Mouse (Mus musculus) E14TG2a.4 (cell line): Measurements from ENCODE around the gene Mthfr.

Experiments used
- H3K27me3 ChIP-seq: 2 replicates; pipeline ENCODE4 v1.6.1; 2014; ENCODE audit warnings: low read length, control low read depth; ENCODE audit not compliant: insufficient read depth
- H3K36me3 ChIP-seq: 2 replicates; pipeline ENCODE4 v1.6.1; 2014; ENCODE audit warnings: low read length, control low read depth; ENCODE audit not compliant: insufficient read depth
- H3K4me1 ChIP-seq: replicated peaks from 2 replicates; pipeline ENCODE4 v1.6.1; 2014; ENCODE audit warnings: low read depth, low read length, control low read depth
- H3K4me3 ChIP-seq: replicated peaks from 2 replicates; pipeline ENCODE4 v1.5.1; 2014; ENCODE audit warnings: mild to moderate bottlenecking, low read length
- H3K9me3 ChIP-seq: 2 replicates; pipeline ENCODE4 v1.6.1; 2014; ENCODE audit warnings: low read length, control low read depth
- CTCF ChIP-seq: conservative IDR thresholded peaks from 2 replicates; pipeline ENCODE4 v1.5.1; 2014; ENCODE audit warnings: low read length
- NANOG ChIP-seq: IDR thresholded peaks from 2 replicates; pipeline ENCODE4 v1.6.1; 2014; ENCODE audit warnings: borderline replicate concordance, low read length, mixed read lengths
- POU5F1 ChIP-seq: IDR thresholded peaks from 2 replicates; pipeline ENCODE4 v1.6.1; 2014; ENCODE audit warnings: low read length, borderline replicate concordance

Mthfr gene

GRCm38 (mm10) chr4:148009641-148010040, 29.2 kb upstream of the Mthfr start:
- H3K27me3 ChIP-seq = no peaks in the 10 kb centered on the region
- H3K4me3 ChIP-seq = no peak overlapping the region
- peaks cover 100% of the 10 kb centered on the region for H3K36me3 ChIP-seq
- TF ChIP-seq NANOG = no peak
- TF ChIP-seq CTCF = no peak
- TF ChIP-seq POU5F1 = no peak
- H3K9me3 ChIP-seq = no peaks in the 10 kb centered on the region
- H3K4me1 ChIP-seq = peaks cover 5% of the 10 kb centered on the region; the same call in 1 of the 2 replicates

DNA sequence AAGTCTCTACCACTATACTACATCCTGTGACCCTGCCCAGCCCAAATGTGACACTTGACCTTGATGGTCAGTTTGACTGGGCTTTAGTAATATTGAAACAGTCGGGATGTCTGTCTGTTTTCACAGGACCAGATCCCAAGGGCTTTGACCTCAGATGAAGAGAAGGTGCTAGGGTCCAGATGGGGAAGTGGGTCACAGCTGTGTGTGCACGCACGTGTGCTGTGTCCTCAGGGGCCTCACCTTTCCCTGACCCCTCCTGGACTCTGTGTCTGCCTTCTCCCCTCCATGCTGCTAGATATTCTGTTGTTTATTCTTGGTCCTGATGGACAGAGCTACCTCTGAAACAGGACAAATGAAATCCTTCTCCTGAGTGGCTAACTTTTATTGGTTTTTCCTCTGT, 27.5 kb upstream of the Mthfr start:
- no peak for TF ChIP-seq POU5F1
- TF ChIP-seq CTCF = no peak
- TF ChIP-seq NANOG = no peak
- H3K4me3 ChIP-seq = no peak overlapping the region
- no peaks in the 10 kb centered on the region for H3K27me3 ChIP-seq
- H3K9me3 ChIP-seq = no peaks in the 10 kb centered on the region
- H3K4me1 ChIP-seq = peaks cover 7% of the 10 kb centered on the region; the same call in 1 of the 2 replicates
- peaks cover 100% of the 10 kb centered on the region for H3K36me3 ChIP-seq

DNA sequence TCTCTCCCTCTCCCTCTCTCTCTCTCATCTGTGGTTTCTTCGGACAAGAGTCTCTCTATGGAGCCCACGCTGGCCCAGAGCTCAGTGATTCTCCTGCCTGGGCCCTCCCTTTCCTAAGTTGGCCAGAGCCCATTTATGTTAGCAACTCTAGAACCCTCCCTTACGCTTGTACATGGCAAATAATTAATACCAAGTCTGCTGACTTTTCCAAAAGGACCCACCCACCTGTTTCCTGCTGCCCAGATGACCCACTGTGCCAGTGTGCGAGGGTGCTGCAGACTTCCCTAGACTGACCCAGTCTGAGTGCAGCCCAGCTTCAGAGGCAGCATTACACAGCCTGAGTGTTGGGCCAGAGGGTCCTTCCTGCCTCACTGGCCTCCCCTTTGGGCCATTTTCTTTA, 26.7 kb upstream of the Mthfr start:
- peaks cover 100% of the 10 kb centered on the region for H3K36me3 ChIP-seq
- H3K4me3 ChIP-seq = no peak overlapping the region
- TF ChIP-seq CTCF (no peak), POU5F1 (no peak), NANOG (no peak)
- peaks cover 15% of the 10 kb centered on the region; the same call in 1 of the 2 replicates for H3K4me1 ChIP-seq
- no peaks in the 10 kb centered on the region for H3K9me3 ChIP-seq
- H3K27me3 ChIP-seq = no peaks in the 10 kb centered on the region

- TF ChIP-seq NANOG (no peak), POU5F1 (no peak), CTCF (peak; percentile 87)
- Histone ChIP-seq H3K9me3 (no peaks in the 10 kb centered on the region), H3K4me3 (no peak overlapping the region), H3K27me3 (no peaks in the 10 kb centered on the region), H3K36me3 (peaks cover 100% of the 10 kb centered on the region), H3K4me1 (0 out of 2 replicates have a peak, but pooled peaks cover 13% of the 10 kb centered on the region)
Measured at GRCm38 (mm10) chr4:148015418-148015817, 23.5 kb upstream of the Mthfr start.

GRCm38 (mm10) chr4:148016981-148017380, 21.9 kb upstream of the Mthfr start:
- Histone ChIP-seq H3K4me3 (no peak overlapping the region), H3K36me3 (peaks cover 100% of the 10 kb centered on the region), H3K27me3 (no peaks in the 10 kb centered on the region), H3K9me3 (no peaks in the 10 kb centered on the region), H3K4me1 (0 out of 2 replicates have a peak, but pooled peaks cover 13% of the 10 kb centered on the region)
- TF ChIP-seq NANOG (no peak), POU5F1 (no peak), CTCF (no peak)

GRCm38 (mm10) chr4:148018410-148018809, 20.5 kb upstream of the Mthfr start:
- TF ChIP-seq POU5F1 (no peak), NANOG (no peak), CTCF (no peak)
- Histone ChIP-seq H3K27me3 (no peaks in the 10 kb centered on the region), H3K4me1 (0 out of 2 replicates have a peak, but pooled peaks cover 13% of the 10 kb centered on the region), H3K9me3 (no peaks in the 10 kb centered on the region), H3K36me3 (peaks cover 100% of the 10 kb centered on the region), H3K4me3 (no peak overlapping the region)

GRCm38 (mm10) chr4:148024003-148024402, 14.9 kb upstream of the Mthfr start:
- H3K27me3 ChIP-seq = no peaks in the 10 kb centered on the region
- no peaks in the 10 kb centered on the region for H3K9me3 ChIP-seq
- no peaks in the 10 kb centered on the region for H3K4me1 ChIP-seq
- peaks cover 97% of the 10 kb centered on the region for H3K36me3 ChIP-seq
- H3K4me3 ChIP-seq = no peak overlapping the region
- TF ChIP-seq CTCF (no peak), POU5F1 (no peak), NANOG (no peak)

DNA sequence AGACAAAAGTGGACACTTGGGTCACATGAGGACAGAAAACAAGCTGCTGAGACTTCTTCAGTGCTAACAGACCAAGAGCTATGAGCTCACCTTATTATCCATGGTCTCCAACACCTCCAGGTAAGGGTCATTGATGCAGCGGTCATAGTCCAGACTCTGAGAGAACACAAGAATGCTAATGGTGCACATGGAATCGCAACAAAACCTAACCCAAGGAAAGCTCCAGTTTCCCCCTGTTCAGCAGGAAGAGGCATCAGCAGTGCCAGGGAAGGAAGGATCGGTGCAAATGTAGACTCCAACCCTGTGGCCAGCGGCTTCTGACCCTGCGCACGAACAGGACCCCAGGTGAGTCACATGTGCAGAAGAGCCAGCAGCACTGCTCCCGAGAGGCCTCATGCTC, 9.6 kb upstream of the Mthfr start:
- Histone ChIP-seq H3K27me3 (no peaks in the 10 kb centered on the region), H3K9me3 (no peaks in the 10 kb centered on the region), H3K4me3 (no peak overlapping the region), H3K4me1 (peaks cover 20% of the 10 kb centered on the region), H3K36me3 (peaks cover 67% of the 10 kb centered on the region)
- no peak for TF ChIP-seq POU5F1
- TF ChIP-seq CTCF = no peak
- TF ChIP-seq NANOG = no peak

GRCm38 (mm10) chr4:148030506-148030905, 8.4 kb upstream of the Mthfr start:
- H3K9me3 ChIP-seq = no peaks in the 10 kb centered on the region
- no peak overlapping the region for H3K4me3 ChIP-seq
- peaks cover 58% of the 10 kb centered on the region for H3K36me3 ChIP-seq
- peaks cover 32% of the 10 kb centered on the region for H3K4me1 ChIP-seq
- TF ChIP-seq NANOG = no peak
- TF ChIP-seq CTCF = no peak
- TF ChIP-seq POU5F1 = no peak
- H3K27me3 ChIP-seq = no peaks in the 10 kb centered on the region
